Mouse (Mus musculus): ENCODE measurements around the gene Fgf6. TPM values are rescaled to one million over a fixed set of nuclear protein-coding genes. Genes with fewer than 3 reads are reported as not detected.

The Fgf6 gene
- total RNA-seq, 2 experiments from 2014 or later = 3.8 to 5.8 TPM

Other genes with a start within 250 kb of the Fgf6 start
- gene Ndufa9, start 166.4 kb upstream of the Fgf6 start, total RNA-seq (2021) = 100 to 1,000 TPM; 327 to 356 TPM
- not detected for gene Akap3, start 162.5 kb upstream of the Fgf6 start, total RNA-seq (2021)
- not detected for gene Dyrk4, start 93.7 kb upstream of the Fgf6 start, total RNA-seq (2021)
- gene Rad51ap1, start 76.0 kb upstream of the Fgf6 start, total RNA-seq (2021) = under 1 TPM; 0.74 to 0.78 TPM
- 1 to 10 TPM; 9.0 to 9.4 TPM for gene D6Wsu163e, start 75.6 kb upstream of the Fgf6 start, total RNA-seq (2021)
- gene Fgf23, start 57.3 kb downstream of the Fgf6 start, total RNA-seq (2021) = not detected
- gene Tigar, start 94.0 kb downstream of the Fgf6 start, total RNA-seq (2021) = 10 to 100 TPM; 40.9 to 48.8 TPM
- 10 to 100 TPM; 17.1 to 35.7 TPM for gene Ccnd2, start 136.6 kb downstream of the Fgf6 start, total RNA-seq (2021)

Measured in gastrocnemius, postnatal 25 days (tissue).